In genomic region chr8:72429676-72430075, GRCm38 (mm10) we compare ENCODE assay signal across 9 mouse cellular contexts. TPM values are rescaled to one million over a fixed set of nuclear protein-coding genes. Genes with fewer than 3 reads are reported as not detected.
DNase-seq lines count a peak whose midpoint lies in the region; ATAC-seq and TF ChIP-seq lines count a peak whose summit lies in the region.
"Had no signal": no experiment of that assay in that cellular context is flagged by ENCODE, and none has a peak within 500 bp of the region (broad histone marks: within the 10 kb centered on the region; RNA-seq: fewer than 3 reads in every experiment).

No protein-coding gene starts in this region.

- no peak overlapping the region for H3K27ac ChIP-seq in liver, adult 2 months (replicated peaks; ENCODE audit: insufficient read depth, low read depth, low read length)
- no peak overlapping the region for H3K27ac ChIP-seq in liver, embryonic 12.5 days
- no peak overlapping the region for H3K27ac ChIP-seq in hindbrain, embryonic 11.5 days (ENCODE audit: low read depth, low read length)
- no peak overlapping the region for H3K27ac ChIP-seq in limb, embryonic 10.5 days
- H3K27ac ChIP-seq: macrophage had no signal

- no peak for ATAC-seq in CD4-positive, CD25-positive, alpha-beta regulatory T cell, adult 4 months
- no peak for ATAC-seq in liver, embryonic 12.5 days
- ATAC-seq in hindbrain, embryonic 11.5 days (ENCODE audit: low FRiP score): no peak

- TF ChIP-seq CTCF in liver, adult 2 months (IDR thresholded peaks at IDR 0.05; ENCODE audit: low read depth, low read length): peak; percentile 76
- peak; percentile 59 for TF ChIP-seq CTCF in lung, adult 2 months (IDR thresholded peaks at IDR 0.05; ENCODE audit: insufficient read depth, low read length)

- WGBS in liver, adult 2 months: 45% methylated on average over 13 of the region's 13 CpGs
- WGBS in liver, embryonic 12.5 days (ENCODE audit: insufficient replicate concordance): 42% methylated on average over 13 of the region's 13 CpGs
- WGBS in lung, adult 2 months: 50% methylated on average over 13 of the region's 13 CpGs
- 54% methylated on average over 13 of the region's 13 CpGs for WGBS in hindbrain, embryonic 11.5 days
- 56% methylated on average over 13 of the region's 13 CpGs for WGBS in limb, embryonic 10.5 days

- H3K27me3 ChIP-seq in liver, adult 2 months (ENCODE audit: control insufficient read depth, insufficient read depth, low read length): no peaks in the 10 kb centered on the region
- H3K27me3 ChIP-seq in liver, embryonic 12.5 days (replicated peaks): no peaks in the 10 kb centered on the region
- no peaks in the 10 kb centered on the region for H3K27me3 ChIP-seq in hindbrain, embryonic 11.5 days (ENCODE audit: control insufficient read depth, insufficient read depth, low read length)
- H3K27me3 ChIP-seq in limb, embryonic 10.5 days (ENCODE audit: low read depth, poor library complexity, severe bottlenecking): no peaks in the 10 kb centered on the region

- H3K9ac ChIP-seq in liver, adult 2 months (ENCODE audit: low read depth, low read length): no peak overlapping the region
- no peak overlapping the region for H3K9ac ChIP-seq in liver, embryonic 12.5 days
- H3K9ac ChIP-seq in hindbrain, embryonic 11.5 days (ENCODE audit: low read depth, low read length): no peak overlapping the region

- no peak for TF ChIP-seq POLR2A in liver, adult 2 months (IDR thresholded peaks at IDR 0.05; ENCODE audit: extremely low read depth, insufficient read depth, low read length)
- TF ChIP-seq POLR2A in lung, adult 2 months (IDR thresholded peaks at IDR 0.05; ENCODE audit: borderline replicate concordance, extremely low read depth, low read depth, low read length): no peak

- peak; percentile 80 for DNase-seq in CD4-positive, CD25-positive, alpha-beta regulatory T cell, adult 2 months (ENCODE audit: low read depth, low spot score)
- DNase-seq in liver, adult 2 months (ENCODE audit: extremely low read depth, low read depth, low spot score): peak; percentile 29
- peak; percentile 35 for DNase-seq in lung, adult 2 months
- DNase-seq in thymus, adult 18-20 months: peak; percentile 13 to 31
- no peak for DNase-seq in hindbrain, embryonic 11.5 days (ENCODE audit: low spot score)
- no peak for DNase-seq in limb, embryonic 10.5 days (ENCODE audit: low spot score)

- no peaks in the 10 kb centered on the region for H3K36me3 ChIP-seq in liver, adult 2 months (ENCODE audit: control insufficient read depth, insufficient read depth, low read length)
- H3K36me3 ChIP-seq in liver, embryonic 12.5 days: no peaks in the 10 kb centered on the region
- H3K36me3 ChIP-seq in hindbrain, embryonic 11.5 days (ENCODE audit: control insufficient read depth, insufficient read depth, low read length): no peaks in the 10 kb centered on the region
- no peaks in the 10 kb centered on the region for H3K36me3 ChIP-seq in limb, embryonic 10.5 days

- no peaks in the 10 kb centered on the region for H3K79me2 ChIP-seq in liver, adult 2 months (ENCODE audit: control insufficient read depth, insufficient read depth, low read length)

- no peaks in the 10 kb centered on the region for H3K4me1 ChIP-seq in liver, adult 2 months (ENCODE audit: control insufficient read depth, insufficient read depth, low read length)
- peaks cover 6% of the 10 kb centered on the region; the same call in 1 of the 2 replicates for H3K4me1 ChIP-seq in liver, embryonic 12.5 days
- no peaks in the 10 kb centered on the region for H3K4me1 ChIP-seq in lung, adult 2 months (ENCODE audit: control insufficient read depth, insufficient read depth, low read length)
- H3K4me1 ChIP-seq in hindbrain, embryonic 11.5 days (replicated peaks; ENCODE audit: control insufficient read depth, insufficient read depth, low read length): no peaks in the 10 kb centered on the region
- H3K4me1 ChIP-seq in limb, embryonic 10.5 days: no peaks in the 10 kb centered on the region

- no peaks in the 10 kb centered on the region for H3K9me3 ChIP-seq in liver, embryonic 12.5 days (replicated peaks)
- H3K9me3 ChIP-seq in hindbrain, embryonic 11.5 days (ENCODE audit: control insufficient read depth, low read length): no peaks in the 10 kb centered on the region
- H3K9me3 ChIP-seq in limb, embryonic 10.5 days (replicated peaks): no peaks in the 10 kb centered on the region

- H3K4me3 ChIP-seq in liver, adult 2 months (ENCODE audit: insufficient read depth, low read depth, low read length): no peak overlapping the region
- H3K4me3 ChIP-seq in liver, embryonic 12.5 days: no peak overlapping the region
- H3K4me3 ChIP-seq in lung, adult 2 months (replicated peaks; ENCODE audit: extremely low read depth, low read depth, low read length): no peak overlapping the region
- H3K4me3 ChIP-seq in hindbrain, embryonic 11.5 days (ENCODE audit: low read depth, low read length): no peak overlapping the region
- no peak overlapping the region for H3K4me3 ChIP-seq in limb, embryonic 10.5 days

- H3K4me2 ChIP-seq in liver, embryonic 12.5 days: no peak overlapping the region
- no peak overlapping the region for H3K4me2 ChIP-seq in hindbrain, embryonic 11.5 days (replicated peaks; ENCODE audit: low read depth, low read length)

RNA-seq across cellular contexts. Expression of gene Eps15l1, which starts 8.4 kb away (rescaled TPM):
- 10 to 100 TPM; 55.3 to 76.0 TPM for polyA plus RNA-seq in CD4-positive, CD25-positive, alpha-beta regulatory T cell, adult 4 months (2017; shearing (Covaris generic))
- total RNA-seq in liver, adult 2 months (2014; rRNA removed): 9.0 and 9.5 TPM in 2 replicates
- polyA plus RNA-seq in liver, adult 2 months (2012; rRNA removed): 8.7 and 13.0 TPM in 2 replicates
- 28.9 and 29.8 TPM in 2 replicates for polyA plus RNA-seq in liver, embryonic 12.5 days (2016; fragmentation: Nextera tagmentation; extraction: Ambion mirVana)
- polyA plus RNA-seq in lung, adult 2 months (2012; rRNA removed): 35.5 and 48.3 TPM in 2 replicates
- polyA plus RNA-seq in hindbrain, embryonic 11.5 days (2014; fragmentation: Nextera tagmentation; extraction: Ambion mirVana): 73.4 and 75.9 TPM in 2 replicates
- polyA plus RNA-seq in limb, embryonic 10.5 days (2016; fragmentation: Nextera tagmentation; extraction: Ambion mirVana): 75.3 and 85.1 TPM in 2 replicates

RNA-seq across cellular contexts. Expression of gene Calr3, which starts 14.0 kb away (rescaled TPM):
- under 1 TPM; 0.86 to 0.94 TPM for polyA plus RNA-seq in CD4-positive, CD25-positive, alpha-beta regulatory T cell, adult 4 months (2017; shearing (Covaris generic))
- total RNA-seq in liver, adult 2 months (2014; rRNA removed): 2.2 and 3.1 TPM in 2 replicates
- 0.54 TPM in 2 replicates for polyA plus RNA-seq in liver, adult 2 months (2012; rRNA removed)
- polyA plus RNA-seq in liver, embryonic 12.5 days (2016; fragmentation: Nextera tagmentation; extraction: Ambion mirVana): 1.0 and 1.1 TPM in 2 replicates
- polyA plus RNA-seq in lung, adult 2 months (2012; rRNA removed): 0.49 and 0.51 TPM in 2 replicates
- 0.74 and 1.3 TPM in 2 replicates for polyA plus RNA-seq in hindbrain, embryonic 11.5 days (2014; fragmentation: Nextera tagmentation; extraction: Ambion mirVana)
- polyA plus RNA-seq in limb, embryonic 10.5 days (2016; fragmentation: Nextera tagmentation; extraction: Ambion mirVana): 0.54 and 0.90 TPM in 2 replicates

RNA-seq across cellular contexts. Expression of gene 1700030K09Rik, which starts 14.0 kb away (rescaled TPM):
- 10 to 100 TPM in 1 of 2 experiments, 1 to 10 TPM in 1; 8.3 to 13.4 TPM for polyA plus RNA-seq in CD4-positive, CD25-positive, alpha-beta regulatory T cell, adult 4 months (2017; shearing (Covaris generic))
- total RNA-seq in liver, adult 2 months (2014; rRNA removed): 1.8 and 2.1 TPM in 2 replicates
- polyA plus RNA-seq in liver, adult 2 months (2012; rRNA removed): 2.5 and 3.6 TPM in 2 replicates
- 7.0 and 7.7 TPM in 2 replicates for polyA plus RNA-seq in liver, embryonic 12.5 days (2016; fragmentation: Nextera tagmentation; extraction: Ambion mirVana)
- polyA plus RNA-seq in lung, adult 2 months (2012; rRNA removed): 6.4 and 8.7 TPM in 2 replicates
- 11.4 and 13.4 TPM in 2 replicates for polyA plus RNA-seq in hindbrain, embryonic 11.5 days (2014; fragmentation: Nextera tagmentation; extraction: Ambion mirVana)
- polyA plus RNA-seq in limb, embryonic 10.5 days (2016; fragmentation: Nextera tagmentation; extraction: Ambion mirVana): 14.6 and 16.1 TPM in 2 replicates

RNA-seq across cellular contexts. Expression of gene Cherp, which starts 45.4 kb away (rescaled TPM):
- 100 to 1,000 TPM in 1 of 2 experiments, 10 to 100 TPM in 1; 42.3 to 112 TPM for polyA plus RNA-seq in CD4-positive, CD25-positive, alpha-beta regulatory T cell, adult 4 months (2017; shearing (Covaris generic))
- total RNA-seq in liver, adult 2 months (2014; rRNA removed): 5.3 and 6.7 TPM in 2 replicates
- 16.2 and 22.7 TPM in 2 replicates for polyA plus RNA-seq in liver, adult 2 months (2012; rRNA removed)
- 41.6 and 45.0 TPM in 2 replicates for polyA plus RNA-seq in liver, embryonic 12.5 days (2016; fragmentation: Nextera tagmentation; extraction: Ambion mirVana)
- 44.5 and 47.0 TPM in 2 replicates for polyA plus RNA-seq in lung, adult 2 months (2012; rRNA removed)
- polyA plus RNA-seq in hindbrain, embryonic 11.5 days (2014; fragmentation: Nextera tagmentation; extraction: Ambion mirVana): 49.8 and 53.0 TPM in 2 replicates
- polyA plus RNA-seq in limb, embryonic 10.5 days (2016; fragmentation: Nextera tagmentation; extraction: Ambion mirVana): 107 and 116 TPM in 2 replicates

Comparison
In these comparisons a context has a peak if more than half of its experiments do, and no peak if none do; other contexts are left out.
1. DNase-seq: peak in CD4-positive, CD25-positive, alpha-beta regulatory T cell, adult 2 months (single experiment), liver, adult 2 months (single experiment), lung, adult 2 months (single experiment) and thymus, adult 18-20 months (2 of 2); none in hindbrain, embryonic 11.5 days (single experiment) and limb, embryonic 10.5 days (single experiment).